Mouse (Mus musculus) megakaryocyte progenitor cell, adult 5-6 weeks (primary cell): ENCODE measurements around the gene 1600014C10Rik. TPM values are rescaled to one million over a fixed set of nuclear protein-coding genes. Genes with fewer than 3 reads are reported as not detected.
A peak's percentile ranks its signal among the peaks of the same experiment; 100 is the strongest.

Experiments
- ATAC-seq: replicated peaks from 2 replicates; pipeline ENCODE4 v1.8.0; 2016; ENCODE audit warnings: mild to moderate bottlenecking, moderate TSS enrichment, inconsistent platforms; ENCODE audit not compliant: poor library complexity
- total RNA-seq, 2 experiments: library from RNA; stranded (forward) in 1 of 2; stranded (reverse) in 1 of 2; fragments of 157-497, 149-512 nt in 1 of 2; fragments of 200-1000 nt in 1 of 2; gene quantifications; 2 replicates each; pipeline versions ENCODE4 v1.2.3 to v1.2.4; 2015 to 2017

1600014C10Rik gene
- total RNA-seq, 2 experiments from 2014 or later = 19.5 to 22.7 TPM

GRCm38 (mm10) chr7:38214473-38215214, 31.6 kb downstream of the 1600014C10Rik start:
- ATAC-seq = peak; percentile 80

- no peak for ATAC-seq
These were observed 32.3 kb downstream of the 1600014C10Rik start for GRCm38 (mm10) chr7:38215281-38215680.

DNA sequence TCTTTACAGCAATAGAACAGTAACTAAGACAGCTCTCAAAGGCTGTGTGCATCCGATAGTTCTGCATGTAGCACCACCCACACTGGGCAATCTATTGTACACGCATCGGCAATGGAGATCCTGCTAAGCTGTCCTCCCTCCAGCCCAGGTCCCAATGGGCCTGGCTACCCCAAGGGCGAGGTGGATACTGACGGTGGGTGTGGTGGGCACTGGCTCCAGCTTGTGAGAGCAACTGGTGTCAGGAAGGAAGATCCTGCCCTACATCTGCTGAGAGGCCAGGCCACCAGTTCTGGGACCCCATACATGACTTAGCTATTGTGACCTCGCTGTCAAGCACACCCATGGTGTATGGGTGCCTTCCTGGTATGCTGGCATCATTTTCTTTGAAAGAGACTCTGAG, 32.7 kb downstream of the 1600014C10Rik start:
- ATAC-seq = no peak

DNA sequence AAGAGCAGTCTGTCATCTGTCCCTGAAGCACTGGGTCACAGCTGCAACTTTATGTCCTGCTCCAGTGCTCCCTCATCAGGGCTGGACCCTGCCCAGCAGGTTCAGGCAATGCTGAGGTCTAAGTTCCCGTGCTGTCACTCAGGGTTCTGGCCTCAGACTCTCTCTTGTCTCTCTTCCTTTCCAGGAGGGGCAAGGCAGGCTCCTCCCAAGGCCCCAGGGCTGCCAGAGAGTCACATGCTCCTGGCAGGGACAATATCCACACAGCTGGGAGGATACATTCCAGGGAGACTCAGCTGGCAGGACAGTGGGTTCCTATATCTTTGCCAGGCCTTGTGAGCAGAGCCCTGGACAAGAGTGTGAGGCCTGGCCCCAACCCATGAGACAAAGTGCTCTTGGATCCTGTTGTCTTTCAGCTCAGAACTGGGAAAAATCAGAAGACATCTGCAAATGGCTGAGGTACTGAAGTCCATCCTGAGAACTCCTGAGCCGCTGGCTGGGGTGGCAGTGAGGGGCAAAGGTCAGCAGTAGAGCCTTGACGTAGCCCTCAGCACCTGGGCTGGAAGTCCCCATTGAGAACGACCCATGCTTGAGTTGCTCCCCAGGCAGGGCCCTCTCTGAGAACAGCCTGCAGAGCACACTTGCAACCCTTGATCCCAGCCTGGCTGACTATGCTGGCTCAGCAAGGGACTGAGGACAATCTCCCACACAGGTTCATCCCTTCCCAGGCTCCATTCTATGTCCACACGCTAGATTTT, 34.6 kb downstream of the 1600014C10Rik start:
- no peak for ATAC-seq

DNA sequence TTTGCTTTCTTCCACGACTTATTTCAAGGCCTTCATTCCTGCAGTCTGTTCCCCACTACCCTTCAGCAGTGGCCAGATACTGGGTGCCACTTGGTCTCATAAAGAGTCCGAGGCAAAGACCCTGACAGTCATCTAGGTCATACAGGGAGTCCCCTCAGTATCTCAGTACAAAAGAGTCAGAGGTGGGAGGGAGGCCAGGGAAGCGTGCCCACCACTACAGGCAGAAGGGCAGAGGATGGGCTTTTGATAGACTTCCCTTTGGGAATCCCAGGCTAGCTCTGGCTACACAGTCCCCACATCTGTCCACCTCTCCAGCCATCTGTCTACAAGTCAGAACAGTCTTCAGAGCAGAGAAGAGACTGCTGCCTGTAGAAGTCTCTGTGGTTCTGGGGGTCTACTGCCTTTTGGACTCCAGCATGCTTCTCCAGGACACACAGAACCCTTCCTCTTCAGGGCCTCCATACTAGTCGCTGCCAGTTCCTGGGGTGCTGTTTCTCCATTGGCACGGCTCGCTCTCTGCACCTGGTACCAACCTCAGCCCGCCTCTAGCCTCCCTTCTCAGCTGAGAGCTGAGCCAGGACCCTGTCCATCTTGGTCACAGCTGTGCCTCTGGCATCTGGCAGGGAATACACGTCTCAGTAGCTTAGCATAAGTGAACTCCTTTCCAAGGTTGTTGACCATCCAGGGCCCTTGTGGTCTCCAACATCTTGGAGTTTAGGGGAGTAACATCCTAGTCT, 35.8 kb downstream of the 1600014C10Rik start:
- no peak for ATAC-seq

DNA sequence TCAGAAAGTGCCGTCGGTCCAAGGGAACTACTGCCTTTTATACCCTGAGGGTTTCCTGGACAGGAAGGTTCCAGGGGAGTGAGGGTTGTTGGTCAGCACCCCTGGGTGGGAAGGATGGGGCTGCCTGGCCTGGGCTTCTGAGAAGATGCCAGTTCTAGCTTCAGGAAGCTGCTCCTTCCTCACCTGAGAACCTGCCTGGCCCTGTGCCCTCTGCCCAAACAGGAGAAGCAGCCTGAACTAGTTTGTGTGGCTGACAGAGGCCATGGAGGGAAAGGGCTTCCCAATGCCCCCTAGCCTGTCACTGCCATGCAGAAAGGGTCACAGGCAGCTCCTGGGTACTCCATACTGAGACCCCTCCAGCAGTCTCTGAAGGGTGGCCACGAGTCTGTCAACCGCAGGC, 36.5 kb downstream of the 1600014C10Rik start:
- no peak for ATAC-seq

GRCm38 (mm10) chr7:38220866-38221265, 37.8 kb downstream of the 1600014C10Rik start:
- ATAC-seq = no peak

- no peak for ATAC-seq
These were observed 41.8 kb downstream of the 1600014C10Rik start for GRCm38 (mm10) chr7:38224577-38225369.

DNA sequence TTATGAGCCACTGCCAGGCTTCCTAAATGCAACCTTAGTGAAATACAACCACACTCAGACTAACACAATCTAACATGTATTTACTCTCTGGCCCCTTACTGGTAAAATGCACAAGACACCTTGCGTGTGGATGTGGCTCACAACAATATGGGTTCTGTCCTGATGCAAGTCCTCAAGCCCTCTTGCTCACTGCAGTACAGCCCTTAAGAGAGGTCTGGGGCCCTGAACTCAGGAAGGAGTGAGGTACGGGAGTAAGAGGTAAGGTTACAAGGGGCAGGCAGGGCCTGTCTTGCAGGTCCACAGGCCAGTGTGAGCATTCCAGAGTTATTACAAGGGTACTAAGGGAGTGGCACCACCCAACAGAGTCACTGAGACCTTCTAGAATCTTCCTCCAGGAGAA, 43.2 kb downstream of the 1600014C10Rik start:
- no peak for ATAC-seq

- peak; percentile 49 for ATAC-seq
These were observed 44.3 kb downstream of the 1600014C10Rik start for GRCm38 (mm10) chr7:38227181-38227899.

- ATAC-seq = peak; percentile 96
These were observed 44.9 kb downstream of the 1600014C10Rik start, which contains the start of gene Plekhf1 for GRCm38 (mm10) chr7:38227900-38228298. Gene Plekhf1 (minus strand): TSS chr7:38228016.

DNA sequence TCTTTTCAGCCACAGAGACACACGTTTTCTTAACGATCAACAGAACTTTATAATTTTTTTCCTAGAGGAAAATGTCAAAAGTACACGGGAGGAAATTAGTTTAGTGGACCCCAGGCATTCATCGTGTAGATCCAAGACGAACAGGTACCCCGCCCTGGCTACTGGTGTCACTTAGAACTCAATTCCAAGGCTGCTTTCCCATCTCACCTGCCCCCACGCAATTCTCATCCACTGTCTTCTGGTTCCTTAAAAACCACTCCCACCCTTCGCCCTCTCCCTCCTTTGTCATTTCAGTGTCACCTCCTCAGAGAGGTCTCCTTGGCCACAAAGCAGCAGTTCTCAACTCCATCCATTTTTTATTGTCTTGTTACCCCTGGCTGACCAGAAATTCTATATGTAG, 45.3 kb downstream of the 1600014C10Rik start:
- no peak for ATAC-seq

- ATAC-seq = no peak
These were observed 47.3 kb downstream of the 1600014C10Rik start for GRCm38 (mm10) chr7:38230285-38230684.

DNA sequence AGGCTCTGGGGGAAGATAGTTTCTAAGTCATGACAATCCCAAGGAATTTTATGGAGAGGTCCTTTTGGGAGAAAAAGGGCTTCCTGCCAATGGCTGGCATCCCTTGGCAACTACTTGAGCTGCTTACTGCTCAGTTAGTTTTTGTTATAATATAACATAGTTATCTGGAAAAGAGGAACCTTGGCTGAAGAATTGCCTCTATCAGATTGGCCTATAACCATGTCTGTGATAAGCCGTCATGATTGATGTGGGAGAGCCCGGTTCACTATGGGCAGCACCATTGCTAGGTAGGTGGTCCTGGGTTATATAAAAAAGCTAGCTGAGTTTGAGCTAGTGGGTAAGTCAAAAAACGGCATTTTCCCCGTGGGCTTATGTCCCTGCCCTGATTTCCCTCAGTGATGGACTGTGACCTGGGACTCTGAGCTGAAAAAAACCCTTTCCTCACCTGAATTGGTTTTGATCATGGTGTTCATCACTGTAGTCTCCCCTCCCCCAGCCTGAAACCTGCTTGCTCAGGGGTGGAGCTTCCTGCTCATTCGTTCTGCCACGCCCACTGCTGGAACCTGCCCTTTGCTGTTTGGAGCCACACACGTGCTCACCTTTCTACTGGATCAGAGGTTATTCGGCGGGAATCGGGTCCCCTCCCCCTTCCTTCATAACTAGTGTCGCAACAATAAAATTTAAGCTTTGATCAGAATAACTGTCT, 53.5 kb downstream of the 1600014C10Rik start:
- no peak for ATAC-seq

DNA sequence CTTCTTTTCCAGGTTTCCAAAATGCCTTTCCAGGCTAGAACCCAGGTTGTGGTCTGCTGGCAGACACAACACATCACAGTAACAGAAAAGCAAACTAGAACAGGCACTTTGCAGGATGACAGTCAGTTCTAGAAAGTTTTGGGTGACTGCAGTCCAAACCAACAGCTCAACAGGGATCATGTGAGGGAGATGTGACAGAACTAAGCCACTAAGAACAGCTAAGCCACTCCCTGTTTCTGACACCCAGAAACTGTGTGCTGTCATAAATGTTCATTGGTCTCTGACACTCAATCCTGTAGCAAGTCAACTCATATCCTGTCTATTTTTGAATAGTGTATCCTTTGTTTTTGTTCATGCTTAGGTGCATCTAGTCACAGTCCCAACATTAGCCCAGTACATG, 54.1 kb downstream of the 1600014C10Rik start:
- no peak for ATAC-seq

- no peak for ATAC-seq
These were observed 59.4 kb downstream of the 1600014C10Rik start for GRCm38 (mm10) chr7:38242417-38242816.
